Comparison of ENCODE assay signal across 11 mouse cellular contexts in the genomic region with DNA sequence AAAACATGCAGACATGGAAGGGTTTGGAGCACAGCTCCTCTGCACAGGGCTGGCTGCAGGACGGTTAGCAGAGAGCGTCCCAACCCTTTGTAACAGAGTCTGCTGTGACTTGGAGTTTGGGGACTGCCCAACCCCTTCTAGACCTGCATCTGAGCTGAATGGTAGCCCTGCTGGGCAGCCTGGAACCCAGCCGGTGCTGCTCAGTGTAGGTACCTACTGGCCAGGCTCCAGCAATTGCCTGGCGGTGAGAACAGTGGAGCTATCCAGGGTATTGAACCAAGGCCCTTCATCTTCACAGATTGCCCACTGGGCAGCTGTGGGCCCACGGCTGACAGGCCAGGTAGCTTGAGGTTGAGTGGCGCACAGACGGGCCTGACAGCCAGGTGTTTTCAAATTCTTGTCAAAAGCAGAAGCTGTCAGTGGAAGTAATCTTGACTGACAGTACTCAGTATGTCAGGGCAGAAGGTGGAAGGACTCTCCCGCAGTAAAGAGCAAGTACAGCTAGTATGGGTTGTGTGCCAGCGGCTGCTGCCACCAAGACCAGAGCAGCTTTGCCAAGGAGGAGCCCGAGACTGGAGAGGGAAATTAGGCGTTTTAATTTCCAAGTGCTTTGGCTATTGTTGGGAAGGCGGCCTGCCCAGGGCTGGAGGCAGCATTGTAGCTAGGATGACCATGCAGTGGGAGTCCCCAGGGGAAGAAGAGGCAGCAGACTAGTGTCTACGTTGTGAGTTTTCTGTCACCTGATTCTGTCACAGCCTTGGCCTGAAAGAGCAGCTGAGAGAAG. TPM values are rescaled to one million over a fixed set of nuclear protein-coding genes. Genes with fewer than 3 reads are reported as not detected.
A peak's percentile ranks its signal among the peaks of the same experiment; 100 is the strongest.
DNase-seq lines count a peak whose midpoint lies in the region; ATAC-seq and TF ChIP-seq lines count a peak whose summit lies in the region.
"Had no signal": no experiment of that assay in that cellular context is flagged by ENCODE, and none has a peak within 500 bp of the region (broad histone marks: within the 10 kb centered on the region; RNA-seq: fewer than 3 reads in every experiment).

No protein-coding gene starts in this region.

- no peak overlapping the region for H3K4me3 ChIP-seq in heart, embryonic 10.5 days
- H3K4me3 ChIP-seq in layer of hippocampus, adult 2 months, result no peak overlapping the region
- no peak overlapping the region for H3K4me3 ChIP-seq in liver, embryonic 13.5 days (replicated peaks)

- no peaks in the 10 kb centered on the region for H3K27me3 ChIP-seq in heart, embryonic 10.5 days (ENCODE audit: insufficient read depth, poor library complexity, severe bottlenecking)
- no peaks in the 10 kb centered on the region for H3K27me3 ChIP-seq in liver, embryonic 13.5 days

- H3K27ac ChIP-seq in heart, embryonic 10.5 days, result 0 out of 2 replicates have a peak overlapping the region, but pooled peaks have one; percentile 18
- 0 out of 2 replicates have a peak overlapping the region, but pooled peaks have one; percentile 23 for H3K27ac ChIP-seq in layer of hippocampus, adult 2 months
- H3K27ac ChIP-seq in liver, embryonic 13.5 days, result peak overlapping the region; percentile 66

- no peak overlapping the region for H3K4me2 ChIP-seq in liver, embryonic 13.5 days

- DNase-seq in heart, embryonic 10.5 days (ENCODE audit: low spot score), result no peak
- DNase-seq in heart, postnatal 4 days, result no peak
- DNase-seq in layer of hippocampus, adult 2 months (ENCODE audit: low spot score in 2 of 2), result no peak
- DNase-seq in layer of hippocampus, adult 11-12 months (ENCODE audit: low spot score), result no peak
- no peak for DNase-seq in liver, embryonic 13.5 days
- no peak for DNase-seq in adrenal gland, postnatal 25 days
- no peak for DNase-seq in spleen, postnatal 10 days (ENCODE audit: low spot score in 2 of 2)
- DNase-seq: kidney, adult 18-20 months; layer of hippocampus, adult 9-11 months; thymus, postnatal 14 days had no signal

- H3K9ac ChIP-seq in liver, embryonic 13.5 days, result peak overlapping the region; percentile 47; the same call in 1 of the 2 replicates

- peak; percentile 37; the same call in 1 of the 2 replicates for ATAC-seq in cerebellum, adult (ENCODE audit: insufficient number of reproducible peaks, low FRiP score, low TSS enrichment)
- ATAC-seq in liver, embryonic 13.5 days (ENCODE audit: low read depth), result no peak

- H3K4me1 ChIP-seq in heart, embryonic 10.5 days, result peaks cover 30% of the 10 kb centered on the region
- peaks cover 53% of the 10 kb centered on the region for H3K4me1 ChIP-seq in liver, embryonic 13.5 days (replicated peaks)

- H3K9me3 ChIP-seq in heart, embryonic 10.5 days, result no peaks in the 10 kb centered on the region
- H3K9me3 ChIP-seq in liver, embryonic 13.5 days (replicated peaks), result no peaks in the 10 kb centered on the region

- H3K36me3 ChIP-seq in heart, embryonic 10.5 days, result peaks cover 74% of the 10 kb centered on the region
- peaks cover 94% of the 10 kb centered on the region for H3K36me3 ChIP-seq in liver, embryonic 13.5 days

- TF ChIP-seq CTCF in layer of hippocampus, adult 2 months (conservative IDR thresholded peaks at IDR 0.05), result no peak

- WGBS in heart, embryonic 10.5 days, result 80% methylated on average over 13 of the region's 13 CpGs
- WGBS in liver, embryonic 13.5 days (ENCODE audit: insufficient replicate concordance), result 80% methylated on average over 13 of the region's 13 CpGs

RNA-seq across cellular contexts. Expression of gene Usp42, which starts 27.0 kb away (rescaled TPM):
- polyA plus RNA-seq in heart, embryonic 10.5 days (2016; fragmentation: Nextera tagmentation; extraction: Ambion mirVana), result 15.7 and 15.9 TPM in 2 replicates
- 10 to 100 TPM; 14.3 to 15.3 TPM for total RNA-seq in heart, postnatal 4 days (2021)
- total RNA-seq in layer of hippocampus, adult 2 months (2021), result 10 to 100 TPM; 20.2 to 20.8 TPM
- 4.4 and 5.2 TPM in 2 replicates for polyA plus RNA-seq in liver, embryonic 13.5 days (2015; fragmentation: Nextera tagmentation; extraction: Ambion mirVana)
- total RNA-seq in adrenal gland, postnatal 25 days (2021), result 14.7 and 17.9 TPM in 2 replicates
